Comparison of ENCODE assay signal across 28 mouse cellular contexts in genomic region chr19:6324751-6325150, GRCm38 (mm10).
"Had no signal": no experiment of that assay in that cellular context is flagged by ENCODE, and none has a peak within 500 bp of the region (broad histone marks: within the 10 kb centered on the region; RNA-seq: fewer than 3 reads in every experiment).

No protein-coding gene starts in this region.

- H3K27ac ChIP-seq: gastrocnemius, adult 2 months; heart, embryonic 10.5 days; hindbrain, embryonic 10.5 days; hindbrain, embryonic 12.5 days; hindbrain, embryonic 14.5 days; intestine, embryonic 15.5 days; layer of hippocampus, adult 2 months; left cerebral cortex, adult 2 months; limb, embryonic 10.5 days; limb, embryonic 12.5 days; liver, embryonic 13.5 days; liver, embryonic 15.5 days had no signal

- H3K4me3 ChIP-seq: gastrocnemius, adult 2 months; heart, embryonic 10.5 days; heart, embryonic 12.5 days; hindbrain, embryonic 10.5 days; hindbrain, embryonic 12.5 days; intestine, embryonic 15.5 days; layer of hippocampus, adult 2 months; left cerebral cortex, adult 2 months; limb, embryonic 10.5 days; limb, embryonic 12.5 days; liver, embryonic 13.5 days; liver, embryonic 15.5 days had no signal

- H3K9ac ChIP-seq: heart, embryonic 12.5 days; hindbrain, embryonic 12.5 days; hindbrain, embryonic 14.5 days; intestine, embryonic 15.5 days; limb, embryonic 12.5 days; liver, embryonic 13.5 days; liver, embryonic 15.5 days had no signal

- ATAC-seq: hindbrain, embryonic 16.5 days; inflammation-experienced regulatory T-cells, adult 6 months; intestine, embryonic 15.5 days; intestine, postnatal 0 days had no signal

- H3K4me1 ChIP-seq: hindbrain, embryonic 10.5 days; hindbrain, embryonic 12.5 days; limb, embryonic 10.5 days; limb, embryonic 12.5 days had no signal

- H3K4me2 ChIP-seq: heart, embryonic 12.5 days; hindbrain, embryonic 12.5 days; hindbrain, embryonic 14.5 days; intestine, embryonic 15.5 days; limb, embryonic 12.5 days; liver, embryonic 11.5 days; liver, embryonic 13.5 days; liver, embryonic 15.5 days had no signal

- DNase-seq: gastrocnemius, adult 2 months; gastrocnemius, postnatal 10 days; gastrocnemius, postnatal 25 days; heart, adult 18-20 months; heart, postnatal 10 days; heart, postnatal 4 days; kidney, adult 18-20 months; kidney, adult 8-10 months; kidney, postnatal 10 days; kidney, postnatal 25 days; kidney, postnatal 4 days; liver; liver, embryonic 13.5 days had no signal

- H3K9me3 ChIP-seq: heart, embryonic 10.5 days; heart, embryonic 12.5 days; hindbrain, embryonic 10.5 days; hindbrain, embryonic 12.5 days; intestine, embryonic 15.5 days; limb, embryonic 10.5 days; limb, embryonic 12.5 days; liver, embryonic 13.5 days; liver, embryonic 15.5 days had no signal

- H3K27me3 ChIP-seq: heart, embryonic 12.5 days; hindbrain, embryonic 12.5 days; intestine, embryonic 15.5 days; limb, embryonic 12.5 days; liver, embryonic 13.5 days; liver, embryonic 15.5 days had no signal
